Mouse (Mus musculus) retina, postnatal 1 day (tissue): Measurements from ENCODE around the gene Pnmal2.

Experiments used
- DNase-seq: peaks from one replicate; pipeline ENCODE4 v3.0.0-alpha.2; 2012

Pnmal2 gene

DNA sequence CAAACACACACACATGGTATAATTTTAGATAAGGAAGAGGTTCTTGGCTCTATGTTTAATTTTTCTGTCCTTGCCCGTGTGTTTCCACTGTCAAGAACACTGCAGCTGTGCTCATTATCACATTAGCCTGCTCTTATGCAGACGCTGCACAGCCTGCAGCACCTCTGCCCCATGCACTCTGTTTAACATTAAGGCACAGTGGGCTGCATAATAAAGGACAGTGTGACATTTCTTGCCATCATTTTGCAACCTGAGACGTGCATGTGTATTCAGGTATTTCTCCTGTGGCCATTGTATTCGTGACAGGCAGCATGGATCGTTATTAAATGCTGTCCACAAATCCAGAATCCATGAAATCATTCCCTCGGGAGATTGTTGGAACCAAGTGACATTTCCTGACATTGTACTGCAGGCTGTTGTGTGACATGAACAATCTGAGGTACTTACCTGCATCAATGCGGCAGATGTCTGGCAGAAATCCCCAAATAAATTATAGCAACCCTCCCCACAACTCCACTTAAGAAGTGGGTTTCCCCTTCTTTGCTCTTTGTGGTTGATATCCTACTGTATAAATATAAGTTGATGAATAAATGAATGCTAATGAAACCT, 43.2 kb downstream of the Pnmal2 start:
- DNase-seq, result peak; percentile 33

GRCm38 (mm10) chr7:16988405-16988804, 43.9 kb downstream of the Pnmal2 start:
- no peak for DNase-seq

GRCm38 (mm10) chr7:16990006-16990744, 45.7 kb downstream of the Pnmal2 start:
- DNase-seq, result peak; percentile 34

DNA sequence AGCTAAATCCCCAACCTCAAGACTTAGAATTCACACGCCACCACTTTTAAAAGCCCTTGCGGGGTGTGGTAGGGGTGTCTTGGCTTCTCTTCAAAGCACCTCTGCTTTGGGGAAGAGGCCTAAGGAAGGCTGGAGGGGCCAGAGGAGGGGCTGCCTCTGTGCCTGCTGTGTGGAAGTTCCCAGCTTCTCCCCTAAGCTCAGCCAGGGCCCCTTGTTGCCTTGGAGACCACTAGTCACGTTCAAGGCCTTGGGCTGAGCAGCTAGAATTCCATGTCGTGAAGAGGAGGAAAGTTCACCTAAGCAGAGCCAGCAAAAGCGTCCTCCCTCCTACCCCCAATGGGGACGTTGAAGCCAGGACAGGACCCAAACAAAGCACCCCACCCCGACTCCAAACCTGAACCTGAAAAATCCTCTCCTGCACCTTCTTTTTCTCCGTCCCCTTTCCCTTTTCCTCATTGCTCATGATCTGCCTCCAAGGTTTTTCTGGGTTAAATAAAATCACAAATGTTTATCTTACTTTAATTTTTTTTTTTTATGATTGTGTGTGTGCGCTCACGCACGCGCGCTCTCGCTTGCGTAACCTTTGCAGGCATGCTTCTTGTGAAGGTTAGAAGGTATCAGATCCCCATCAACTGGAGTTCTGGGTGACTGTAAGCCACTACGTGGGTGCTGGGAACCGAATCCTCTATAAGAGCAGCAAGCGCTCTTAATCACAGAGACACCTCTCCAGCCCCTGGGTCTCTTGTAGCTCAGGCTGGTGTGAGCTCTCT, 47.4 kb downstream of the Pnmal2 start:
- DNase-seq, result peak; percentile 90

- no peak for DNase-seq
Observed at GRCm38 (mm10) chr7:16992451-16992807, 47.9 kb downstream of the Pnmal2 start, which contains the start of gene Ccdc8. Ccdc8 (plus strand) TSS chr7:16992708.

- DNase-seq, result peak; percentile 90
Observed at GRCm38 (mm10) chr7:16993651-16994399, 49.3 kb downstream of the Pnmal2 start.

DNA sequence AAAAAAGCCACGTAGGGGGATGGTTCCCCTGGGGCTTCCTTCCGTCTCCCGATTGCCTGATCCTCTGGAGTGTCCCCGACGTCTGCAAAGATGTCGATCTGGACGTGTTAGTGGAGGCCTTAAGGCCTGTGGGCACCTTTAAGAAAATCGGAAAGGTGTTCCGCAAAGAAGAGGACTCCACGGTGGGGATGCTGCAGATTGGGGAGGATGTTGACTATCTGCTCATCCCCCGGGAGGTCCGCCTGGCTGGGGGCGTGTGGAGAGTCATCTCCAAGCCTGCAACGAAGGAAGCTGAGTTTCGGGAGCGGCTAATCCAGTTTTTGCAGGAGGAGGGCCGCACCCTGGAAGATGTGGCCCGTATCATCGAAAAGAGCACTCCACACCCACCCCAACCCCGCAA, 49.9 kb downstream of the Pnmal2 start:
- peak; percentile 40 for DNase-seq

DNA sequence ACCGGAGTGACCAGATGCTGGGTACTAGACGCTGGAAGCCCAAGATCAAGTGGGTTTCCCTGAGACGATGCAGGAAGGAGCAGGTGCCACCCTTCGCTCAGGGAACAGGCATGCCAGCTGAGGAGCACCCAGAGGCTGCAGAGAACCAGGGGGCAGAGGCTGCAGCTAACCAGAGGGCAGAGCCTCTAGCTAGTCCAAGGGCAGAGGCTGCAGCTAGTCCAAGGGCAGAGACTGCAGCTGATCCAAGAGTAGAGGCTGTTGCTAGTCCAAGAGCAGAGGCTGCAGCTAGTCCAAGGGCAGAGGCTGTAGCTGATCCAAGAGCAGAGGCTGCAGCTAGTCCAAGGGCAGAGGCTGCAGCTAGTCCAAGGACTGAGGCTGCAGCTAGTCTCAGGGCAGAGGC, 50.9 kb downstream of the Pnmal2 start:
- no peak for DNase-seq
